Mouse (Mus musculus) heart, postnatal 0 days (tissue): Measurements from ENCODE around the gene Wdhd1. TPM values are rescaled to one million over a fixed set of nuclear protein-coding genes. Genes with fewer than 3 reads are reported as not detected.

Experiments used
- ATAC-seq: fragments of 200-750 bp; cut with Nextera tagmentation; 2 replicates; pipeline ENCODE4 v1.8.0; 2017; ENCODE audit warnings: low read depth, moderate number of reproducible peaks, moderate library complexity; ENCODE audit not compliant: insufficient read depth
- DNase-seq: peaks from one replicate; pipeline ENCODE4 v3.0.0-alpha.2; 2016; ENCODE audit warnings: low spot score
- H3K27ac ChIP-seq: fragments of 300-500 bp; sonication (generic); 2 replicates; pipeline ENCODE4 v1.5.1; 2014; ENCODE audit warnings: low read depth, mild to moderate bottlenecking
- H3K27me3 ChIP-seq: fragments of 300-500 bp; sonication (generic); 2 replicates; pipeline ENCODE4 v1.6.1; 2014; ENCODE audit warnings: low read length, mixed read lengths; ENCODE audit not compliant: control insufficient read depth, insufficient read depth
- H3K36me3 ChIP-seq: fragments of 300-500 bp; sonication (generic); replicated peaks from 2 replicates; pipeline ENCODE4 v1.6.1; 2014; ENCODE audit warnings: low read length, mixed read lengths; ENCODE audit not compliant: control insufficient read depth, insufficient read depth
- H3K4me1 ChIP-seq: fragments of 300-500 bp; sonication (generic); 2 replicates; pipeline ENCODE4 v1.6.1; 2014; ENCODE audit warnings: antibody characterized with exemption; ENCODE audit not compliant: control insufficient read depth, insufficient read depth
- H3K4me2 ChIP-seq: fragments of 300-500 bp; sonication (generic); 2 replicates; pipeline ENCODE4 v1.6.1; 2014; ENCODE audit warnings: low read depth, mild to moderate bottlenecking, low read length, moderate library complexity
- H3K4me3 ChIP-seq: fragments of 300-500 bp; sonication (generic); 2 replicates; pipeline ENCODE4 v1.5.1; 2014; ENCODE audit warnings: low read depth, low read length
- H3K9ac ChIP-seq: fragments of 300-500 bp; sonication (generic); replicated peaks from 2 replicates; pipeline ENCODE4 v1.6.1; 2014; ENCODE audit warnings: low read depth, low read length, mixed read lengths
- H3K9me3 ChIP-seq: fragments of 300-500 bp; sonication (generic); replicated peaks from 2 replicates; pipeline ENCODE4 v1.6.1; 2016; ENCODE audit warnings: low read length; ENCODE audit not compliant: control insufficient read depth
- CTCF ChIP-seq: IDR thresholded peaks from 2 replicates; pipeline ENCODE4 v1.5.1; 2016; ENCODE audit warnings: antibody characterized with exemption, control low read depth, low read depth
- EP300 ChIP-seq: IDR thresholded peaks from 2 replicates; pipeline ENCODE4 v1.6.1; 2016; ENCODE audit warnings: antibody characterized with exemption, low read depth
- WGBS: fragments of 180-500 bp; shearing (Covaris S2); extraction: QIAGEN DNeasy Blood & Tissue Kit; methylation state at CpG from one replicate; pipeline ENCODE4 v1.1.7; 2014; 5-methylcytosine and 5-hydroxymethylcytosine counted together
- polyA plus RNA-seq: library from polyadenylated mRNA; unstranded; fragments of >200 nt; fragmentation: Nextera tagmentation; extraction: Ambion mirVana; gene quantifications from 2 replicates; pipeline ENCODE4 v1.2.1, GENCODE M21; 2015
- total RNA-seq: library from RNA; depleted of rRNA; stranded (reverse); fragments of >200 nt; gene quantifications from 2 replicates; pipeline ENCODE4 v1.2.3, GENCODE M21; 2014; ENCODE audit warnings: low replicate concordance; rRNA removed

The Wdhd1 gene
- total and polyA plus RNA-seq, 2 experiments from 2014 or later: 3.9 to 4.5 TPM

GRCm38 (mm10) chr14:47194096-47194495 is 82.6 kb downstream of the Wdhd1 start:
- 38% methylated on average over 4 of the region's 4 CpGs for WGBS
- Histone ChIP-seq H3K9ac (no peak overlapping the region), H3K4me1 (no peaks in the 10 kb centered on the region), H3K4me2 (no peak overlapping the region), H3K27me3 (no peaks in the 10 kb centered on the region), H3K36me3 (no peaks in the 10 kb centered on the region), H3K9me3 (no peaks in the 10 kb centered on the region), H3K4me3 (no peak overlapping the region), H3K27ac (no peak overlapping the region)
- DNase-seq: no peak
- TF ChIP-seq EP300: no peak
- TF ChIP-seq CTCF: no peak; the same call in 1 of the 2 replicates
- ATAC-seq: no peak

- H3K27me3 ChIP-seq: no peaks in the 10 kb centered on the region
- H3K27ac ChIP-seq: no peak overlapping the region
- H3K9me3 ChIP-seq: no peaks in the 10 kb centered on the region
- H3K4me2 ChIP-seq: no peak overlapping the region
- 85% methylated on average over 6 of the region's 6 CpGs for whole genome bisulfite sequencing
- no peak for DNase-seq
- H3K36me3 ChIP-seq: no peaks in the 10 kb centered on the region
- no peak for ATAC-seq
- H3K4me3 ChIP-seq: no peak overlapping the region
- peaks cover 3% of the 10 kb centered on the region; the same call in 1 of the 2 replicates for H3K4me1 ChIP-seq
- TF ChIP-seq CTCF (no peak), EP300 (no peak)
- H3K9ac ChIP-seq: no peak overlapping the region
These were observed 83.2 kb downstream of the Wdhd1 start for GRCm38 (mm10) chr14:47193506-47193905.

- H3K4me1 ChIP-seq: peaks cover 12% of the 10 kb centered on the region; the same call in 1 of the 2 replicates
- WGBS: 60% methylated on average over 5 of the region's 5 CpGs
These were observed 84.8 kb downstream of the Wdhd1 start for GRCm38 (mm10) chr14:47191861-47192260.

More at GRCm38 (mm10) chr14:47191861-47192260, 84.8 kb downstream of the Wdhd1 start:
- no peaks in the 10 kb centered on the region for H3K27me3 ChIP-seq
- no peaks in the 10 kb centered on the region for H3K9me3 ChIP-seq
- no peak overlapping the region for H3K4me2 ChIP-seq
- H3K27ac ChIP-seq: no peak overlapping the region
- DNase-seq: no peak
- TF ChIP-seq CTCF: no peak
- no peaks in the 10 kb centered on the region for H3K36me3 ChIP-seq
- no peak for ATAC-seq
- H3K4me3 ChIP-seq: no peak overlapping the region
- H3K9ac ChIP-seq: no peak overlapping the region

Other genes starting within 250 kb of the Wdhd1 start
- 7.4 and 10.2 TPM in 2 replicates for gene Gch1, start 87.4 kb downstream of the Wdhd1 start, total RNA-seq
- 4.3 and 5.6 TPM in 2 replicates for gene Gch1, start 87.4 kb downstream of the Wdhd1 start, polyA plus RNA-seq
- gene Socs4, start 74 bp upstream of the Wdhd1 start, total RNA-seq: 3.3 and 4.6 TPM in 2 replicates
- 1.7 and 1.9 TPM in 2 replicates for gene Socs4, start 74 bp upstream of the Wdhd1 start, polyA plus RNA-seq
- gene Mapk1ip1l, start 21.4 kb upstream of the Wdhd1 start, total RNA-seq: 32.4 and 33.7 TPM in 2 replicates
- gene Mapk1ip1l, start 21.4 kb upstream of the Wdhd1 start, polyA plus RNA-seq: 17.8 and 18.9 TPM in 2 replicates
- gene Lgals3, start 90.9 kb upstream of the Wdhd1 start, total RNA-seq: 2.4 and 10.3 TPM in 2 replicates
- 10.6 and 15.3 TPM in 2 replicates for gene Lgals3, start 90.9 kb upstream of the Wdhd1 start, polyA plus RNA-seq
- 4.1 and 35.1 TPM in 2 replicates for gene Dlgap5, start 141.6 kb upstream of the Wdhd1 start, total RNA-seq
- 8.5 and 8.7 TPM in 2 replicates for gene Dlgap5, start 141.6 kb upstream of the Wdhd1 start, polyA plus RNA-seq
- gene Fbxo34, start 173.6 kb upstream of the Wdhd1 start, total RNA-seq: 9.9 and 11.7 TPM in 2 replicates
- 10.7 and 12.8 TPM in 2 replicates for gene Fbxo34, start 173.6 kb upstream of the Wdhd1 start, polyA plus RNA-seq